In genomic region chr5:135573006-135573405, GRCm38 (mm10) we compare ENCODE assay signal across 14 mouse cellular contexts. TPM values are rescaled to one million over a fixed set of nuclear protein-coding genes. Genes with fewer than 3 reads are reported as not detected.
DNase-seq lines count a peak whose midpoint lies in the region; ATAC-seq and TF ChIP-seq lines count a peak whose summit lies in the region.
"Had no signal": no experiment of that assay in that cellular context is flagged by ENCODE, and none has a peak within 500 bp of the region (broad histone marks: within the 10 kb centered on the region; RNA-seq: fewer than 3 reads in every experiment).

Gene Ccl24, minus strand, starts transcription at chr5:135573049.

- peak; percentile 20 for DNase-seq in adrenal gland, adult 2 months
- DNase-seq in adrenal gland, postnatal 10 days: no peak
- DNase-seq in kidney, postnatal 14 days: peak; percentile 29
- DNase-seq in kidney, adult 11 months: no peak
- no peak for DNase-seq in liver, embryonic 14.5 days (ENCODE audit: low read depth in 3 of 3, low spot score in 3 of 3)
- no peak for DNase-seq in cerebellum, postnatal 36 days
- no peak for DNase-seq in layer of hippocampus, postnatal 36 days
- DNase-seq: cerebellum, postnatal 25 days; thymus, adult 18-20 months had no signal

- TF ChIP-seq CTCF in liver, embryonic 14.5 days (IDR thresholded peaks at IDR 0.05; ENCODE audit: low read depth): no peak

- ATAC-seq in common myeloid progenitor, adult 5-6 weeks (replicated peaks; ENCODE audit: low read depth, poor library complexity, severe bottlenecking): peak; percentile 82
- no peak for ATAC-seq in liver, embryonic 14.5 days (ENCODE audit: insufficient read depth)

- H3K4me1 ChIP-seq in liver, embryonic 14.5 days (replicated peaks; ENCODE audit: control insufficient read depth in 2 of 2, insufficient read depth in 2 of 2, low read length in 1 of 2): no peaks in the 10 kb centered on the region
- H3K4me1 ChIP-seq: embryonic facial prominence, embryonic 15.5 days; limb, embryonic 12.5 days had no signal

- no peak within 1 kb of the TSS for H3K27ac ChIP-seq in liver, embryonic 14.5 days
- H3K27ac ChIP-seq: embryonic facial prominence, embryonic 15.5 days; kidney, postnatal 0 days; limb, embryonic 12.5 days had no signal

- H3K36me3 ChIP-seq in liver, embryonic 14.5 days (replicated peaks; ENCODE audit: control insufficient read depth, insufficient read depth, low read depth): no peaks in the 10 kb centered on the region
- H3K36me3 ChIP-seq: embryonic facial prominence, embryonic 15.5 days; limb, embryonic 12.5 days had no signal

- H3K4me3 ChIP-seq in liver, embryonic 14.5 days (ENCODE audit: insufficient read depth in 1 of 2, low read depth in 2 of 2, low read length in 2 of 2): no peak within 1 kb of the TSS
- H3K4me3 ChIP-seq: embryonic facial prominence, embryonic 15.5 days; limb, embryonic 12.5 days had no signal

- TF ChIP-seq EP300 in liver, embryonic 14.5 days (IDR thresholded peaks at IDR 0.05; ENCODE audit: low read depth): no peak

- H3K4me2 ChIP-seq in liver, embryonic 14.5 days (ENCODE audit: low read depth): no peak within 1 kb of the TSS
- H3K4me2 ChIP-seq: embryonic facial prominence, embryonic 15.5 days; limb, embryonic 12.5 days had no signal

- no peak within 1 kb of the TSS for H3K9ac ChIP-seq in liver, embryonic 14.5 days (replicated peaks)
- H3K9ac ChIP-seq: embryonic facial prominence, embryonic 15.5 days; limb, embryonic 12.5 days had no signal

- 29% methylated on average over 6 of the region's 6 CpGs for WGBS in liver, embryonic 14.5 days (ENCODE audit: insufficient replicate concordance)

- no peaks in the 10 kb centered on the region for H3K9me3 ChIP-seq in liver, embryonic 14.5 days (ENCODE audit: control insufficient read depth, low read length)
- H3K9me3 ChIP-seq: embryonic facial prominence, embryonic 15.5 days; limb, embryonic 12.5 days had no signal

- no peaks in the 10 kb centered on the region for H3K27me3 ChIP-seq in liver, embryonic 14.5 days (ENCODE audit: control insufficient read depth, insufficient read depth, low read length)
- H3K27me3 ChIP-seq: embryonic facial prominence, embryonic 15.5 days; limb, embryonic 12.5 days had no signal

RNA-seq across cellular contexts. Expression of gene Ccl24, which starts in this region (rescaled TPM):
- 1 to 10 TPM; 1.9 to 2.0 TPM for total RNA-seq in adrenal gland, adult 2 months (2021)
- 0.88 and 2.0 TPM in 2 replicates for polyA plus RNA-seq in adrenal gland, adult 2 months (2012; rRNA removed)
- 1 to 10 TPM; 3.6 to 4.0 TPM for total RNA-seq in adrenal gland, postnatal 10 days (2021)
- total RNA-seq in common myeloid progenitor, adult 5-6 weeks (2017): not detected in 2 replicates
- polyA plus RNA-seq in liver, embryonic 14.5 days (2012; rRNA removed): 11.8 and 12.1 TPM in 2 replicates
- polyA plus RNA-seq in liver, embryonic 14.5 days (2014; fragmentation: Nextera tagmentation; extraction: Ambion mirVana): 14.4 and 17.8 TPM in 2 replicates
- total RNA-seq in layer of hippocampus, postnatal 36 days (2021): not detected
- total RNA-seq: megakaryocyte-erythroid progenitor cell, adult 5-6 weeks had no signal

Comparison
In these comparisons a context has a peak if more than half of its experiments do, and no peak if none do; other contexts are left out.
1. DNase-seq: peak in adrenal gland, adult 2 months (single experiment) and kidney, postnatal 14 days (single experiment); none in adrenal gland, postnatal 10 days (single experiment), kidney, adult 11 months (single experiment), liver, embryonic 14.5 days (0 of 3), cerebellum, postnatal 36 days (0 of 2) and layer of hippocampus, postnatal 36 days (0 of 2).
2. Peak in ATAC-seq in common myeloid progenitor, adult 5-6 weeks; RNA of the gene not detected or under 1 TPM.